Mouse (Mus musculus) urinary bladder, postnatal 25 days (tissue): Measurements from ENCODE around the gene Arhgap42.

Experiments
- DNase-seq: peaks from one replicate; pipeline ENCODE4 v3.0.0; 2022; ENCODE audit warnings: low spot score

Gene Arhgap42

GRCm38 (mm10) chr9:9210464-9210863 lies 28.4 kb downstream of the Arhgap42 start:
- DNase-seq, result no peak

GRCm38 (mm10) chr9:9208205-9208604 lies 30.7 kb downstream of the Arhgap42 start:
- DNase-seq, result no peak

GRCm38 (mm10) chr9:9207251-9207650 lies 31.6 kb downstream of the Arhgap42 start:
- DNase-seq, result no peak

GRCm38 (mm10) chr9:9200827-9201388 lies 38.0 kb downstream of the Arhgap42 start:
- DNase-seq, result no peak

GRCm38 (mm10) chr9:9199170-9199841 lies 39.6 kb downstream of the Arhgap42 start:
- DNase-seq, result no peak

GRCm38 (mm10) chr9:9198645-9199044 lies 40.3 kb downstream of the Arhgap42 start:
- DNase-seq, result no peak

GRCm38 (mm10) chr9:9196046-9196445 lies 42.9 kb downstream of the Arhgap42 start:
- DNase-seq, result no peak

GRCm38 (mm10) chr9:9194496-9194895 lies 44.4 kb downstream of the Arhgap42 start:
- no peak for DNase-seq

GRCm38 (mm10) chr9:9192716-9193115 lies 46.2 kb downstream of the Arhgap42 start:
- DNase-seq, result no peak

- DNase-seq, result no peak
Observed at GRCm38 (mm10) chr9:9190835-9191234, 48.1 kb downstream of the Arhgap42 start.

GRCm38 (mm10) chr9:9188167-9188566 lies 50.7 kb downstream of the Arhgap42 start:
- DNase-seq, result no peak

GRCm38 (mm10) chr9:9177745-9178144 lies 61.2 kb downstream of the Arhgap42 start:
- DNase-seq, result no peak

GRCm38 (mm10) chr9:9174924-9175323 lies 64.0 kb downstream of the Arhgap42 start:
- no peak for DNase-seq

- no peak for DNase-seq
Observed at GRCm38 (mm10) chr9:9174206-9174605, 64.7 kb downstream of the Arhgap42 start.

- DNase-seq, result no peak
Observed at GRCm38 (mm10) chr9:9173091-9173490, 65.8 kb downstream of the Arhgap42 start.

GRCm38 (mm10) chr9:9171146-9171816 lies 67.6 kb downstream of the Arhgap42 start:
- no peak for DNase-seq

GRCm38 (mm10) chr9:9165641-9166063 lies 73.2 kb downstream of the Arhgap42 start:
- no peak for DNase-seq

GRCm38 (mm10) chr9:9160736-9161135 lies 78.2 kb downstream of the Arhgap42 start:
- DNase-seq, result no peak

- DNase-seq, result no peak
Observed at GRCm38 (mm10) chr9:9158241-9158640, 80.7 kb downstream of the Arhgap42 start.

- no peak for DNase-seq
Observed at GRCm38 (mm10) chr9:9157425-9157824, 81.5 kb downstream of the Arhgap42 start.

GRCm38 (mm10) chr9:9154636-9155035 lies 84.3 kb downstream of the Arhgap42 start:
- DNase-seq, result no peak

GRCm38 (mm10) chr9:9144301-9145121 lies 94.4 kb downstream of the Arhgap42 start:
- no peak for DNase-seq
